Mouse (Mus musculus) small intestine, adult 2 months (tissue): Measurements from ENCODE around the gene Tln2.

Source experiments
- CTCF ChIP-seq: fragments of 200-500 bp; IDR thresholded peaks from 2 replicates; pipeline ENCODE4 v1.5.1; 2012; ENCODE audit warnings: low read depth, mild to moderate bottlenecking, control low read depth, inconsistent platforms, low read length, moderate library complexity, mixed read lengths; ENCODE audit not compliant: insufficient replicate concordance, insufficient read length; ENCODE audit errors: extremely low read depth
- POLR2A ChIP-seq: fragments of 200-500 bp; IDR thresholded peaks from 2 replicates; pipeline ENCODE4 v1.6.1; 2012; ENCODE audit warnings: low read depth, mild to moderate bottlenecking, control low read depth, inconsistent platforms, low read length, moderate library complexity

GRCm38 (mm10) chr9:67260835-67261599 is 298.5 kb downstream of the Tln2 start:
- no peak for TF ChIP-seq CTCF
- TF ChIP-seq POLR2A, result 0 out of 2 replicates have a peak, but pooled peaks have one; percentile 11
